Mouse (Mus musculus): ENCODE results near the gene Nxnl1. TPM values are rescaled to one million over a fixed set of nuclear protein-coding genes. Genes with fewer than 3 reads are reported as not detected.
A peak's percentile ranks its signal among the peaks of the same experiment; 100 is the strongest.

Gene Nxnl1
- polyA plus RNA-seq, 1 experiment from 2014 or later = not detected

GRCm38 (mm10) chr8:71579476-71579875 is 13.1 kb upstream of the Nxnl1 start:
- Histone ChIP-seq H3K9me3 (replicated peaks) (no peaks in the 10 kb centered on the region), H3K27me3 (no peaks in the 10 kb centered on the region), H3K36me3 (peaks cover 8% of the 10 kb centered on the region; the same call in 1 of the 2 replicates), H3K27ac (no peak overlapping the region), H3K9ac (no peak overlapping the region), H3K4me3 (no peak overlapping the region), H3K4me1 (replicated peaks) (0 out of 2 replicates have a peak, but pooled peaks cover 1% of the 10 kb centered on the region), H3K4me2 (no peak overlapping the region)
- no peak for ATAC-seq (replicated peaks; ENCODE audit: insufficient number of reproducible peaks, insufficient read depth, low FRiP score, low read depth)
- 88% methylated on average over 14 of the region's 14 CpGs for WGBS

- ATAC-seq (replicated peaks; ENCODE audit: insufficient number of reproducible peaks, insufficient read depth, low FRiP score, low read depth) = no peak
Observed at GRCm38 (mm10) chr8:71579009-71579408, 12.6 kb upstream of the Nxnl1 start.

DNA sequence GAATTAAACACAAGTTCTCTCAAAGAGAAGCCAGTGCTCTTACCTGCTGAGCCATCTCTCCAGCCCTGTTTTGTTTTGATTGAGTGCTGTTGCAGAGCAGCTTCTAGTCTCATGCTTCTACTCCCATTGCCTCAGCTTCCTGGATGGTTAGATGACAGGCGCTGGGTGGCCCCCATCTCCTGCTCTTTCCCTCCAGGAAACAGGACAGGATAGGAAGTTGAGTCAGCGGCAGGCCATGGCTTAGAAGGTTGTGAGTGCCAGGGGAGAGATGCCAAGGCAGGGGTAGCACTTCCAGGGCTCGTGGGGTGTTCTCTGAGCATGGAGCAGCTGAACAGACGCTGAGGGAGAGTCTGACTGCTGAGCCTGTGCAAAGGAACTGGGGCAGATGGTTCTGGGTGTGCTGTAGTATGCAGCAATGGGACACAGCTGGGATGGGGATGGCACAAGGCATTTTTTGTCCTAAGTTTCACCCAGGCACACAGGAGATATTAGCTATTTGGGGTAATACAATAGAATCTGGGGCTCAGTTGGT is 11.5 kb upstream of the Nxnl1 start:
- H3K9me3 ChIP-seq (replicated peaks) = no peaks in the 10 kb centered on the region
- ATAC-seq (replicated peaks; ENCODE audit: insufficient number of reproducible peaks, insufficient read depth, low FRiP score, low read depth) = no peak
- H3K36me3 ChIP-seq = peaks cover 5% of the 10 kb centered on the region; the same call in 1 of the 2 replicates
- no peak overlapping the region for H3K4me2 ChIP-seq
- no peak overlapping the region for H3K27ac ChIP-seq
- peaks cover 8% of the 10 kb centered on the region for H3K4me1 ChIP-seq (replicated peaks)
- 54% methylated on average over 4 of the region's 4 CpGs for WGBS
- H3K4me3 ChIP-seq = no peak overlapping the region
- H3K9ac ChIP-seq = no peak overlapping the region
- H3K27me3 ChIP-seq = no peaks in the 10 kb centered on the region

More at GRCm38 (mm10) chr8:71579009-71579408, 12.6 kb upstream of the Nxnl1 start:
- 0 out of 2 replicates have a peak, but pooled peaks cover 4% of the 10 kb centered on the region for H3K4me1 ChIP-seq (replicated peaks)
- no peak overlapping the region for H3K9ac ChIP-seq
- H3K9me3 ChIP-seq (replicated peaks) = no peaks in the 10 kb centered on the region
- H3K27ac ChIP-seq = no peak overlapping the region
- no peak overlapping the region for H3K4me2 ChIP-seq
- 71% methylated on average over 1 of the region's 1 CpGs for WGBS
- no peaks in the 10 kb centered on the region for H3K27me3 ChIP-seq
- no peak overlapping the region for H3K4me3 ChIP-seq
- H3K36me3 ChIP-seq = peaks cover 5% of the 10 kb centered on the region; the same call in 1 of the 2 replicates

GRCm38 (mm10) chr8:71575020-71575419 is 8.6 kb upstream of the Nxnl1 start:
- H3K9me3 ChIP-seq (replicated peaks) = no peaks in the 10 kb centered on the region
- no peak overlapping the region for H3K9ac ChIP-seq
- no peak overlapping the region for H3K27ac ChIP-seq
- WGBS = 38% methylated on average over 1 of the region's 1 CpGs
- no peak overlapping the region for H3K4me3 ChIP-seq
- H3K4me2 ChIP-seq = no peak overlapping the region
- 0 out of 2 replicates have a peak, but pooled peaks cover 2% of the 10 kb centered on the region for H3K27me3 ChIP-seq
- ATAC-seq (replicated peaks; ENCODE audit: insufficient number of reproducible peaks, insufficient read depth, low FRiP score, low read depth) = no peak
- no peaks in the 10 kb centered on the region for H3K36me3 ChIP-seq
- H3K4me1 ChIP-seq (replicated peaks) = peaks cover 26% of the 10 kb centered on the region

DNA sequence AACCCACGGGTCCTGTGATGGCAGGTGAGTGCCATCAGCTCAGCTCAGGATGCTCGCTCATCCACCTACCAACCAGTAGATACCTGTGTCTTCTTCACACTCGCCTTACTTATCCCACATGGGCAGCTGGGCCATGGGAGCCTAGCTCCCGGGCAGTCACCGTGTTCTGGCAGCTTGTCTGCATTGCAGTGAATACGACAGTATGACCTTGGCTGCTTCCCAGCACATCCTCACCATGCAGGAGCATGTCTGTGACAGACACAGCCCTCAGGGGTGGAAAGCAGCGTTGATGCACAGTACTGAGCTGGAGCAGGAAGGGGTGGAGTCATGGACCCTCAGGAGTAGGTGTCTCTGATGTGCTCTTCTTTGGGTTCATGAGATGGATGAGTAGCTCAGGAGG is 8.0 kb upstream of the Nxnl1 start:
- WGBS = 63% methylated on average over 7 of the region's 7 CpGs
- no peaks in the 10 kb centered on the region for H3K9me3 ChIP-seq (replicated peaks)
- 0 out of 2 replicates have a peak, but pooled peaks cover 2% of the 10 kb centered on the region for H3K27me3 ChIP-seq
- H3K4me1 ChIP-seq (replicated peaks) = peaks cover 32% of the 10 kb centered on the region
- H3K4me2 ChIP-seq = no peak overlapping the region
- no peak overlapping the region for H3K4me3 ChIP-seq
- no peak for ATAC-seq (replicated peaks; ENCODE audit: insufficient number of reproducible peaks, insufficient read depth, low FRiP score, low read depth)
- no peak overlapping the region for H3K27ac ChIP-seq
- no peak overlapping the region for H3K9ac ChIP-seq
- no peaks in the 10 kb centered on the region for H3K36me3 ChIP-seq

GRCm38 (mm10) chr8:71572847-71573633 is 6.6 kb upstream of the Nxnl1 start:
- Histone ChIP-seq H3K27me3 (0 out of 2 replicates have a peak, but pooled peaks cover 2% of the 10 kb centered on the region), H3K4me2 (no peak overlapping the region), H3K9me3 (replicated peaks) (no peaks in the 10 kb centered on the region), H3K9ac (no peak overlapping the region), H3K36me3 (no peaks in the 10 kb centered on the region), H3K4me1 (replicated peaks) (peaks cover 44% of the 10 kb centered on the region), H3K27ac (peak overlapping the region; percentile 11; the same call in 1 of the 2 replicates), H3K4me3 (no peak overlapping the region)
- WGBS = 54% methylated on average over 9 of the region's 9 CpGs
- ATAC-seq (replicated peaks; ENCODE audit: insufficient number of reproducible peaks, insufficient read depth, low FRiP score, low read depth) = no peak

GRCm38 (mm10) chr8:71572077-71572476 is 5.7 kb upstream of the Nxnl1 start:
- no peak for ATAC-seq (replicated peaks; ENCODE audit: insufficient number of reproducible peaks, insufficient read depth, low FRiP score, low read depth)
- no peak overlapping the region for H3K9ac ChIP-seq
- H3K9me3 ChIP-seq (replicated peaks) = no peaks in the 10 kb centered on the region
- WGBS = 84% methylated on average over 2 of the region's 2 CpGs
- H3K27me3 ChIP-seq = 0 out of 2 replicates have a peak, but pooled peaks cover 2% of the 10 kb centered on the region
- H3K4me2 ChIP-seq = no peak overlapping the region; the same call in 1 of the 2 replicates
- H3K27ac ChIP-seq = no peak overlapping the region
- H3K36me3 ChIP-seq = no peaks in the 10 kb centered on the region
- no peak overlapping the region for H3K4me3 ChIP-seq
- peaks cover 44% of the 10 kb centered on the region for H3K4me1 ChIP-seq (replicated peaks)

DNA sequence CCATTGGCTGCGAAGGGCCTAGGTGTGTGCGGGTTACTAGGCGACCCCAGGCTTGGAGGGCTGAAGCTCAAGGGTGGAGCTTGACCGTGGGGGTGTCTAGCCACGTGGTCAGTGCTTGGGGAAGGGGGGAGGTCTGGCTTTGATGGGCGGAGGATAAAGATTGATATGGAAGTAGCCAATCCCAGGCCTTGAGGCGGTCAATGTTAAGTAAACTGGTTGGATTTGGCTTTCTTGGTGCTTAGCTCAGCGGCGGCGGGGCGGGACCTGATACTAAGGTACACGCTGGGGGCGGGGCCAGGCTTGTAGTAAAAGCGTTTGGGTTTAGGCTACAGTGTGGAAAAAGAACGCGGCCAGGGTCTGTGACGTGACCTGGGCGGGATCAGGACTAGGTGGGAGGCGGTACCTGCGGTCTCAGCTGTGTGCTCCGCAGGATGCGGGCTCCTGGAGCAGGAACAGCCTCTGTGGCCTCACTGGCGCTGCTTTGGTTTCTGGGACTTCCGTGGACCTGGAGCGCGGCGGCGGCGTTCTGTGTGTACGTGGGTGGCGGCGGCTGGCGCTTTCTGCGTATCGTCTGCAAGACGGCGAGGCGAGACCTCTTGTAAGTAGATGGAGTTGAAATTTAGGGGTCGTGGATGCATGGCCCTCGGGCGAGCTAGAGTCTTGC is 4.0 kb upstream of the Nxnl1 start:
- Histone ChIP-seq H3K9me3 (replicated peaks) (no peaks in the 10 kb centered on the region), H3K4me3 (peak overlapping the region; percentile 70), H3K4me2 (peak overlapping the region; percentile 95), H3K27me3 (0 out of 2 replicates have a peak, but pooled peaks cover 2% of the 10 kb centered on the region), H3K4me1 (replicated peaks) (peaks cover 44% of the 10 kb centered on the region), H3K27ac (peak overlapping the region; percentile 78), H3K36me3 (no peaks in the 10 kb centered on the region), H3K9ac (peak overlapping the region; percentile 66)
- peak; percentile 78 for ATAC-seq (replicated peaks; ENCODE audit: insufficient number of reproducible peaks, insufficient read depth, low FRiP score, low read depth)
- WGBS = 1% methylated on average over 41 of the region's 41 CpGs

- H3K9me3 ChIP-seq (replicated peaks) = no peaks in the 10 kb centered on the region
- peaks cover 44% of the 10 kb centered on the region for H3K4me1 ChIP-seq (replicated peaks)
- ATAC-seq (replicated peaks; ENCODE audit: insufficient number of reproducible peaks, insufficient read depth, low FRiP score, low read depth) = peak; percentile 74
- peak overlapping the region; percentile 78 for H3K27ac ChIP-seq
- H3K27me3 ChIP-seq = 0 out of 2 replicates have a peak, but pooled peaks cover 2% of the 10 kb centered on the region
- peak overlapping the region; percentile 60 for H3K9ac ChIP-seq
- H3K4me3 ChIP-seq = peak overlapping the region; percentile 70
- under 1% methylated on average over 51 of the region's 51 CpGs for WGBS
- H3K4me2 ChIP-seq = peak overlapping the region; percentile 95
- H3K36me3 ChIP-seq = no peaks in the 10 kb centered on the region
Observed at GRCm38 (mm10) chr8:71569366-71570290, 3.2 kb upstream of the Nxnl1 start.

- no peaks in the 10 kb centered on the region for H3K36me3 ChIP-seq
- ATAC-seq (replicated peaks; ENCODE audit: insufficient number of reproducible peaks, insufficient read depth, low FRiP score, low read depth) = 0 out of 2 replicates have a peak, but pooled peaks have one; percentile 1
- H3K27me3 ChIP-seq = 0 out of 2 replicates have a peak, but pooled peaks cover 2% of the 10 kb centered on the region
- peak overlapping the region; percentile 95 for H3K4me2 ChIP-seq
- H3K4me3 ChIP-seq = peak overlapping the region; percentile 70
- peak overlapping the region; percentile 78 for H3K27ac ChIP-seq
- WGBS = 33% methylated on average over 6 of the region's 6 CpGs
- no peaks in the 10 kb centered on the region for H3K9me3 ChIP-seq (replicated peaks)
- peak overlapping the region; percentile 60 for H3K9ac ChIP-seq
- H3K4me1 ChIP-seq (replicated peaks) = peaks cover 39% of the 10 kb centered on the region
Observed at GRCm38 (mm10) chr8:71568941-71569340, 2.5 kb upstream of the Nxnl1 start.
